Mouse (Mus musculus) neural tube, embryonic 11.5 days (tissue): ENCODE measurements at regions not wholly inside any gene's neighbourhood (a gene's known extent, or its start where the extent isn't known, plus 50 kb on each side); places are given as distances from the start of the nearest gene placed in this dataset.

Experiments used
- ATAC-seq: fragments of 200-750 bp; cut with Nextera tagmentation; 2 replicates; pipeline ENCODE4 v1.8.0; 2017; ENCODE audit warnings: moderate number of reproducible peaks, mild to moderate bottlenecking, moderate TSS enrichment, moderate library complexity; ENCODE audit not compliant: insufficient read depth, low FRiP score, low TSS enrichment
- DNase-seq: peaks from one replicate; pipeline ENCODE4 v3.0.0-alpha.2; 2015; ENCODE audit warnings: low spot score
- H3K27ac ChIP-seq: fragments of 300-500 bp; sonication (generic); 2 replicates; pipeline ENCODE4 v1.5.1; 2014; ENCODE audit warnings: low read depth, mild to moderate bottlenecking, low read length
- H3K27me3 ChIP-seq: fragments of 300-500 bp; sonication (generic); 2 replicates; pipeline ENCODE4 v1.6.1; 2014; ENCODE audit warnings: mild to moderate bottlenecking, low read length, mixed read lengths; ENCODE audit not compliant: control insufficient read depth, insufficient read depth
- H3K36me3 ChIP-seq: fragments of 300-500 bp; sonication (generic); 2 replicates; pipeline ENCODE4 v1.6.1; 2014; ENCODE audit warnings: mild to moderate bottlenecking, low read length, moderate library complexity, mixed read lengths; ENCODE audit not compliant: control insufficient read depth, insufficient read depth
- H3K4me1 ChIP-seq: fragments of 300-500 bp; sonication (generic); 2 replicates; pipeline ENCODE4 v1.6.1; 2014; ENCODE audit warnings: low read length, mixed read lengths; ENCODE audit not compliant: control insufficient read depth, insufficient read depth
- H3K4me2 ChIP-seq: fragments of 300-500 bp; sonication (generic); 2 replicates; pipeline ENCODE4 v1.6.1; 2014; ENCODE audit warnings: low read depth, mild to moderate bottlenecking, moderate library complexity
- H3K4me3 ChIP-seq: fragments of 300-500 bp; sonication (generic); 2 replicates; pipeline ENCODE4 v1.5.1; 2014; ENCODE audit warnings: low read depth, low read length
- H3K9ac ChIP-seq: fragments of 300-500 bp; sonication (generic); 2 replicates; pipeline ENCODE4 v1.6.1; 2014; ENCODE audit warnings: mild to moderate bottlenecking, low read length
- H3K9me3 ChIP-seq: fragments of 300-500 bp; sonication (generic); 2 replicates; pipeline ENCODE4 v1.6.1; 2016; ENCODE audit warnings: low read length; ENCODE audit not compliant: control insufficient read depth
- WGBS: fragments of 180-500 bp; shearing (Covaris S2); extraction: QIAGEN DNeasy Blood & Tissue Kit; methylation state at CpG from one replicate; pipeline ENCODE4 v1.1.7; 2014; 5-methylcytosine and 5-hydroxymethylcytosine counted together

DNA sequence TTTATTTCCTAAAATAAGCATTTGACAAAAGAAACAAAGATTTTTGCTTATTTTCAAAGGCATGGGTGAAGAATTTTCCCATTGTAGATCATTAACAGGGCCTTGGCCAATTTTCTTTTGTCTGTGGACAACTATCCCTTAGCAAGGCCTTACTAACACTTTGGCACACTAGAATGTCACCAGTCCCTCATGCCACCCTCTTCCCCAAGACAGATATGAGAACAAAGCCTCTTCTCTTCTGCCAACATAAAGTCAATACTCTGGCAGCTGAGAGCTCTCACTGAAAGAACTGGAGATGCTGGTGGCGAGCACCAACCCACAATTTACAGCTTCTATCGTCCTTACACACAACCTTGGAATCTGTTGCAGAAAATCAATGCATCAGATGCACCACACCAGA lies 215.1 kb upstream of the Tmeff2 start:
- Histone ChIP-seq H3K27ac (no peak overlapping the region), H3K36me3 (no peaks in the 10 kb centered on the region), H3K9ac (no peak overlapping the region), H3K4me2 (no peak overlapping the region), H3K27me3 (no peaks in the 10 kb centered on the region), H3K4me1 (no peaks in the 10 kb centered on the region), H3K9me3 (no peaks in the 10 kb centered on the region), H3K4me3 (no peak overlapping the region)
- DNase-seq (no peak), ATAC-seq (no peak)
- 67% methylated on average over 2 of the region's 2 CpGs for WGBS

DNA sequence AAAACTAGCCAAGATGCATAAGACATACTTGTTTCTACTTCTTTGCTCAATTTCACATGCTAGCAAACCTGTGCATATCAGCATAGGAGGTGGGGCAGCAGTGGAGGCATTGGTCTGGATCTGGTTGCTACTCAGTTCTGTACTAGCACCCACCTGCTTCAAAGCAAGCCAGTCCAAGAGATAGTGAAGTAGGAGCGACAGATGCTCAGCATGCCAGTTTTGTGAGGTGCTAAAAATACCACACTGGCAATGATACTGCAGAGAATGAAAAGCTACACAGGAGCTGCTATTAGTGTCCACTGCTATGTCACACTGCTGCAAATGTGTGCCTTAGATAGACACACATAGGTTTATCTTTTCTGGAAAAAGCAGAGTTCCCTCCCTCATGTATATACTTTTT lies 203.5 kb upstream of the Tmeff2 start:
- Histone ChIP-seq H3K4me1 (no peaks in the 10 kb centered on the region), H3K9ac (no peak overlapping the region), H3K36me3 (no peaks in the 10 kb centered on the region), H3K27ac (no peak overlapping the region), H3K27me3 (no peaks in the 10 kb centered on the region), H3K4me3 (no peak overlapping the region), H3K4me2 (no peak overlapping the region), H3K9me3 (no peaks in the 10 kb centered on the region)
- WGBS: 79% methylated on average over 1 of the region's 1 CpGs
- DNase-seq: no peak
- no peak for ATAC-seq

DNA sequence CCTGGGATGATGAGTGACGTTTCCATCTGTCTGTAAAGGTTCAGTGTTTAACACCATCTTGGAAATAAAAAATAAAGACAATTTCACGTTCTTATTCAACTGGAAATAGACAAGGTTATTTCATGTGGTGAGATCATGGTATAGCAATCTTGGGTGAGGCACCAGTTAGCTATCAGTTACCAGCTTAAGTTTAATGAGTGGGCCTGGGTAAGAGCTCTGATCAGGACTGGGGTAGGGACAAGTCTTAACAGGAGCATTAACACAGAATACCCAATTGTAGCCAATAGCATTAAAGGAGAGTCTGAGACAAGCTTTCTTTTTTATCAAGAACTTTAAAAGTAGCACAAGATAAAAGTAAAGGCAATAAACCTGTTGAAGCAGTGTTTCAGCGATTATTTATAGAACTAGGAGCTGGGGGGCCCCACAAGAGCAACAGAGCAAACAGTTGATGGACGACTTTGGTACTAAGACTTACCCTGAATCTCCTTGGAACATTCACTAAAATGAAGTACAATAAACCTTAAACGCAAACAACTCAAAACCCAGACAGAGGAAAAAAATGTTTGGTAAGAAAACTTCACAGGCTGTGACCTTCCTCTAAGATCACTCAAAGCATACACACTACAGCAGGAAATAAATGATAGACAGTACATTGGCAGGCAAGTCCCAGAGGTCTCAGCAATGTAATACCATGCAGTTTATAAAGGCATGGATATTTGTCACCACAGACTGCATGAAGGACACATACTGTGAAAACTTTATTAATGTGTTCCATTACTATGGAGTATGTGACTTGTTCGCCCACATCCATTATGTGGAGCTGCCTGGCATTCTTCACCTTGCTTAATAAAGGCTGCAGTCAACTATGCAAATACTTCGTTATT lies 202.9 kb upstream of the Tmeff2 start:
- 69% methylated on average over 7 of the region's 7 CpGs for WGBS

DNA sequence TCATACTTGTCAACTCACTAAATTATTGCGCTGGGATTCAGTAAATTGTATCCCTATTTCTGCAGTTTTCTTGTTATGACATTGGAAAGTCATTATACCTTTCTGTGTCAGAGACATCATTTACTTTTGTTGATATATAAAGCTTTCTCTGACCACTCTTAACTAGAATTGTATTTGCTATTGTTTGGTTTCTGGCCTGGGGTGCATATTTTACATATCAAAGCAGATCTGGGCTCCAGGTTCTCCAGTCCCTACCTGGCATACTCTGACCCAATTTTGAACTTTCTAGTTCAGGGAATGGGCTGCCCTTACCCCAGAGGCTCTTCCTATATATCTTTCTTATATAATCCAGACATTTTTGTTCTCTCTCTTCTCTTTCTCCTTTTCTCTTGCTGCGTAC lies 195.8 kb upstream of the Tmeff2 start:
- 86% methylated on average over 2 of the region's 2 CpGs for WGBS
- no peak for DNase-seq
- H3K9me3 ChIP-seq: no peaks in the 10 kb centered on the region
- no peak for ATAC-seq
- no peak overlapping the region for H3K4me2 ChIP-seq
- no peak overlapping the region for H3K27ac ChIP-seq
- no peak overlapping the region for H3K4me3 ChIP-seq
- no peaks in the 10 kb centered on the region for H3K36me3 ChIP-seq
- H3K4me1 ChIP-seq: no peaks in the 10 kb centered on the region
- no peak overlapping the region for H3K9ac ChIP-seq
- H3K27me3 ChIP-seq: no peaks in the 10 kb centered on the region

More for the DNA sequence above, 202.9 kb upstream of the Tmeff2 start:
- Histone ChIP-seq H3K27me3 (no peaks in the 10 kb centered on the region), H3K36me3 (no peaks in the 10 kb centered on the region), H3K4me1 (no peaks in the 10 kb centered on the region), H3K9me3 (no peaks in the 10 kb centered on the region), H3K4me3 (no peak overlapping the region), H3K27ac (no peak overlapping the region), H3K9ac (no peak overlapping the region), H3K4me2 (no peak overlapping the region)
- no peak for ATAC-seq
- DNase-seq: no peak

DNA sequence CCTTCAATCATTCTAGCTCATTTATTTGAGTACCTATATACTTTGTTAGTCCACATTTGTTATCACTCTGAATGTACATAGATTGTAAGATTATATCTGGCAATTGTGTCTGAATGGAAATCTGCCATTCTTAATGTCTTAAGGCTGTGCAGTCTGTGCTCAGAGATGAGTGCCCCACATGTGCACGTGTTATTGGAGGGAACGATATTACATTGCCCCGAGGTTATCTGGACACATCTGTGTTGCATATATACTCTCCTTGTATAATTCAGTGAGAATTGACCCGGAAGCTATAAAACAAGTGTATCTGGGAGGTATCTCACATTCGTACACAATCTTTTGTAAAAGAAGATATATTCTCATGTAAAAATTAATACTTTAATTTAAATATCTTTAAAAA lies 155.4 kb upstream of the Tmeff2 start:
- DNase-seq (no peak), ATAC-seq (no peak)
- Histone ChIP-seq H3K9ac (no peak overlapping the region), H3K4me2 (no peak overlapping the region), H3K9me3 (no peaks in the 10 kb centered on the region), H3K36me3 (no peaks in the 10 kb centered on the region), H3K4me3 (no peak overlapping the region), H3K27me3 (no peaks in the 10 kb centered on the region), H3K4me1 (no peaks in the 10 kb centered on the region), H3K27ac (no peak overlapping the region)
- WGBS: 81% methylated on average over 5 of the region's 5 CpGs

DNA sequence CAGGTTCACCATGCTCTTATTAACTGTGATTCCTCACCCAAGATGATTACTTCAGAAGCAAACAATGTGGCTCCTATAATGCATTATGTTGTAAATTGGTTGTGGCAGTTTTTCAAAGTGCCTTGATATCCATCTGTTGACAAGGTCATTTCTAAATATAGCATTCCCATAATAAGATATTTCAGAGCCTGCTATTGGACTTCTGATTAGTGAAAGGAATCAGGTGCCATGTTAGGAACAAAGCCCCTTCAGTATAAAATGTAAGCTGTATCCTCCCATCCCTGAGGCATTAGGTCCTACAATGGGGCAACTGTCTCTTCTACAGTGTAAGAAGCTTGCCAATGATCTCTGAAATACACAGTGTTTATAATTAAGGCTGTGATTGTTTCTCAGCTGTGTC lies 130.2 kb upstream of the Tmeff2 start:
- Histone ChIP-seq H3K9me3 (no peaks in the 10 kb centered on the region), H3K9ac (no peak overlapping the region), H3K4me1 (no peaks in the 10 kb centered on the region), H3K36me3 (no peaks in the 10 kb centered on the region), H3K4me3 (no peak overlapping the region), H3K4me2 (no peak overlapping the region), H3K27me3 (no peaks in the 10 kb centered on the region), H3K27ac (no peak overlapping the region)
- DNase-seq (no peak), ATAC-seq (no peak)

DNA sequence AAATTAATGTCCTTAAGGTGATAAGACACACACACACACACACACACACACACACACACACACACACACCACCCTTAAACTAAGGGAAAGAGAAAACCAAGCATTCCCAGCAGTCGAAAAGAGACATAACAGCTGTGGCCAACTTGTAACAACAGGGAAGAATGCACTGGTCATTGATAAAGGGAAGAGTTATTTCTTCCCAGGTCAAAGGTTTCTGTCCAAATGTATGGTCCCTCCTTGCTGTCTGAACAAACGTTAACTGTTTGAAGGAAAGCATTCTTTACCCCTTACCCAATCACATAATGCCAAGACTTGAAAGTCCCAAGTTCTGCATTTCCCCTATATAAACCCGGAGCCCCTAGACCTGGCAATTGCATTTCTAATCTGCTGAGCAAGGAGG lies 105.2 kb upstream of the Tmeff2 start:
- Histone ChIP-seq H3K9ac (no peak overlapping the region), H3K36me3 (no peaks in the 10 kb centered on the region), H3K9me3 (no peaks in the 10 kb centered on the region), H3K27ac (no peak overlapping the region), H3K4me2 (no peak overlapping the region), H3K4me3 (no peak overlapping the region), H3K27me3 (no peaks in the 10 kb centered on the region), H3K4me1 (no peaks in the 10 kb centered on the region)
- ATAC-seq (no peak), DNase-seq (no peak)
- 21% methylated on average over 3 of the region's 3 CpGs for whole genome bisulfite sequencing

DNA sequence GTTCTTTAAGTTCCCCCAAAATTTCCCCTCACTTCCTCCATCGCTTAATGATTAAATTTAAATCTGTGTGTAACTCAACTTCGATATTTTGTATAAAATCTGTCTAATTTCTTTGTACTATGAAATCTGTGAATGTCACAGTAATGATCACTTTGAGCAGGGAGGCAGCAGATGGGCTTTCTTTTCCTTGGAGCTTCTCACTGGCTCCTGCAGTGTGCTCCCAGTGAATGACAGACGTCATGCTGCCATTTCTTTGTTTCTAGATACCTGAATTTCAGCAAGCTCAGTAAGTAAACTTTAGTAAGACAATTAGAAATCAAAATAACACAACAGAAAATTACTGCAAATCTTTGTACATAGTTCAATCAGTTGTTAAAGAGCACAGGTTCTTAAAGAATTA lies 102.3 kb upstream of the Tmeff2 start:
- Histone ChIP-seq H3K4me2 (no peak overlapping the region), H3K4me3 (no peak overlapping the region), H3K9me3 (no peaks in the 10 kb centered on the region), H3K27ac (no peak overlapping the region), H3K36me3 (no peaks in the 10 kb centered on the region), H3K27me3 (no peaks in the 10 kb centered on the region), H3K9ac (no peak overlapping the region), H3K4me1 (no peaks in the 10 kb centered on the region)
- DNase-seq (no peak), ATAC-seq (no peak)
- 60% methylated on average over 3 of the region's 3 CpGs for WGBS

DNA sequence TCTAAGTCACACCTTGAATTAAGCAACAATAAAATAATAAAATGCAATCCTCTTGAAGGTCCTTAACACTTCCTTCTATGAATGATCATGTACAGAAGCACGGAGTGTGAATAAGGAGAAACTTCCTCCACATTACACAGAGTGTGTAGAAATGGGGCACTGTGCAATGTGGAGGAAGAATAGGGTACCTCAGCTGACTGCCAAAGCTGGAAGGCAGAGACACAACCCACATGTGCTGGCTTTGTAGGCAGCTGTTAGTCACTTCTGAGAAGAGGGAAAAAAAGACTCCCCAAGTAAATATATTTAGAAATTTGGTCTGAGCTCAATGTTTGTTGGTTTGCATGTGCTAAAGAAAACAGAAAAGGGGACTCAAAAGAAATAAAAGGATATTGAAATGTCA lies 94.1 kb upstream of the Tmeff2 start:
- H3K36me3 ChIP-seq: no peaks in the 10 kb centered on the region
- no peak overlapping the region for H3K27ac ChIP-seq
- ATAC-seq: no peak
- 76% methylated on average over 1 of the region's 1 CpGs for WGBS
- H3K4me1 ChIP-seq: no peaks in the 10 kb centered on the region
- no peak for DNase-seq
- no peak overlapping the region for H3K9ac ChIP-seq
- H3K4me2 ChIP-seq: no peak overlapping the region
- H3K4me3 ChIP-seq: no peak overlapping the region
- H3K27me3 ChIP-seq: no peaks in the 10 kb centered on the region
- H3K9me3 ChIP-seq: no peaks in the 10 kb centered on the region
